Mouse (Mus musculus) heart, adult 8-10 months (tissue): ENCODE measurements around the gene Dmwd. TPM values are rescaled to one million over a fixed set of nuclear protein-coding genes. Genes with fewer than 3 reads are reported as not detected.
"Not testable (repeated sequence)": the region's sequence is repeated elsewhere in the genome, so short reads cannot be mapped to it uniquely, and the experiment has no call there.

ENCODE experiments used
- DNase-seq: peaks from one replicate; pipeline ENCODE4 v3.0.0; 2022; ENCODE audit warnings: low spot score
- total RNA-seq, 4 experiments: library from RNA; stranded (reverse); gene quantifications; 2 replicates each; pipeline ENCODE4 v1.2.4; 2022

The Dmwd gene
- total RNA-seq, 4 experiments from 2014 or later = 49.9 to 57.5 (median 54.0) TPM

GRCm38 (mm10) chr7:19071024-19071423 lies 5.0 kb upstream of the Dmwd start:
- not testable (repeated sequence) for DNase-seq

DNA sequence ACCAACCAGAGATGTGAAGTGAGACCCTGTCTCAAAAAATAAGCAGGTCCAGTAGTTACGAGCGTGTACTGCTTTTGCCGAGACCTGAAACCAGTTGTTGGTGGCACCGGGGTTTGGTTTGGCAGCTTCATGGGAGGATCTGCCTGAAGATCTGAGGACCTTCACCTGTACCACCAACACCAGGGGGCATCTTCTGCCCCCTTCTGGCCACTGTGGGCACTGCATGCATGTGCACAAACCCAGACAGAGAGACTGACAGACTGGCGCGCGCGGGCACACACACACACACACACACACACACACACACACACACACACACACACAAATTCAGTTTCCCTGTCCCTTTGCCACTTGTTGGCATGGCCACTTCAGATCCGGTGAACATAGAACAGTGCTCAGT lies 2.5 kb upstream of the Dmwd start:
- no peak for DNase-seq

DNA sequence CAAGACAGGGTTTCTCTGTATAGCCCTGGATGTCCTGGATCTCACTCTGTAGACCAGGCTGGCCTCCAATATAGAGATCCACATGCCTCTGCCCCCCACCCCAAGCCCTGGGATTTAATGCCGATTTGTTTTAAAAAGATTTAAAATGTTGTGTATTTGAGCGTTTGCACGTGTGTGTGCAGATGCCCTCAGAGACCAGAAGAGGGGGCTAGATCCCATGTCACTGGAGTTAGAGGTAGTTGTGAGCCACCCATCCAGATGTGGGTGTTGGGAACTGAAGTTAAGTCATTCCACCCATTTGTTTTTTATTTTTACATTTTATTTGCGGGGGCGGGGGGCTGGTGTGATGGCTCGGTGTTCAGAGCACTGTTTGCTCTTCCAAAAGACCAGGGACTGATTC lies 1.5 kb upstream of the Dmwd start:
- no peak for DNase-seq

DNA sequence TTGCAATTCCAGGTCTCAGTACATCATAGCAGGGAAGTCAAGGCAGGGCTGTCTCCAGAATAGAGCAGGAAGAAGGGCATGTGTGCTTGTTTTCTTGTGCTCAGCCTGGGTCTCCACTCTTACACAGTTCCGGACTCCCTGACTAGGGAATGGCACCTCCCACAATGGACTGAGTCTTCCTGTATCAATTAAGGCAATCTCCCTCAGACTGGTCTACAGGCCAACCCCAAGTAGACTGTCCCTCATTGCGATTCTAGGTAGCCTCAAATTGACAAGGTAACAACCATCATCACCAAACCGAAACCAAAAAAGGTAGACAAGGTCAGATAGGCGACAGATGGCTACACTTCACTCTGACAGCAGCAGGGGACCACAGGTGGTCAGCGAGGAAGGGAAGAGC lies 796 bp upstream of the Dmwd start:
- DNase-seq = no peak

DNA sequence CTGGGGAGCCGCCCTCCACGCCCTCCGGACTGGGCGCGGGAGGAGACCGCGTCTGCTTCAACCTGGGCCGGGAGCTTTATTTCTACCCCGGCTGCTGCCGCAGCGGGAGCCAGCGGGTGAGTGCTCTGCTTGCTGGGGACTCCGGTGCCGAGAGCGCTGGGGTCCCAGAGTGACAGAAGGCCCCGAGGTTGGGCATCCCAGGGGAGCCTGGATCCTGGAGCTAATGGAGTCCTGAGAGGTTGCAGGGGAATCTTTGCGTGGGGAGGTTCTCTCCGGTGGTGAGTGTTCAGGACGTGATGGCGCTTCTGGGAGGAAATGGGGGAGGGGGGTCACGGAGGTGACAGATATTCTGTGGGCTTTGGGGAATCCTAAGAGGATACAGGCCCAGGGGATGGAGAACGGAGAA lies 562 bp downstream of the Dmwd start:
- no peak for DNase-seq

- peak; percentile 54 for DNase-seq
Observed at GRCm38 (mm10) chr7:19077761-19078160, 1.7 kb downstream of the Dmwd start.

DNA sequence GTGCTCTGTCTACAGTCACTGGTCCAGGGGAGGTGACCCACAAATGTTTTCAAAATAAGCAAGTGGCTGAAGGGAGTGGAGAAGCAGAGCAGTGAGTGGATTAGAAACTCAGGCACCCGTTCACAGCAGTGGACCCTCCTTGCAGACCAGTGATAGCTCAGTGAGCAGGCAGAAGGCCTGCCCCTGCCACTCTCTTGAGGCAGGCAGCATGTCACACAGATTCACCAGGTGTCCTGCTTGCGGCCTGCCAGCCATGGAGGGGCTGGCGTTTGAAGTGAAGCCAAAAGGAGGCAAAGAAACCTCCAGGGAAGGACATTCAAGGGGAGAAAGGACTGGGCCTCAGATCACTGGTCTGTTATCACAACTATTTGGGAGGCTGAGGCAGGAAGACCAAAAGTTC lies 2.7 kb downstream of the Dmwd start:
- DNase-seq = no peak

GRCm38 (mm10) chr7:19080451-19080950 lies 4.5 kb downstream of the Dmwd start:
- DNase-seq = no peak

- DNase-seq = no peak
Observed at GRCm38 (mm10) chr7:19082171-19082570, 6.1 kb downstream of the Dmwd start.

DNA sequence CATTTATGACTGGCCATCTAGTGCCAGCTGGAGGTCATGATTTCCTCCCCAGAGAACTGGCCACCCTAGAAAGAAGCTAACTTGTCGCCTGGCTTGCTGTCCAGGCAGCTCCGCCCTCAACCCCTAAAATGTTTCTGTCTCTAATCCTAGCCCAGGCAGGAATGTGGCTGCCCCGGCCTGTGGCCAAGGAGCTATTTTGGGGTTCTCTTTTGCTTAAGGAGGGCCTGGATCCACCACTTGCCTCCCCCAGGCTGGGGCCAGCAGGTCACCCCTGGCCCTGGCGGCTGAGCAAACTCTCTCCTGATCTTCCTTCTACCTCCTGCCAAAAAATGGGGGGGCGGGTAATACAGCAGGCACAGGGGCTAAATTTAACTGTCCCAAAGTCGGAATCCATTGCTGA lies 7.1 kb downstream of the Dmwd start:
- peak; percentile 82 for DNase-seq

DNA sequence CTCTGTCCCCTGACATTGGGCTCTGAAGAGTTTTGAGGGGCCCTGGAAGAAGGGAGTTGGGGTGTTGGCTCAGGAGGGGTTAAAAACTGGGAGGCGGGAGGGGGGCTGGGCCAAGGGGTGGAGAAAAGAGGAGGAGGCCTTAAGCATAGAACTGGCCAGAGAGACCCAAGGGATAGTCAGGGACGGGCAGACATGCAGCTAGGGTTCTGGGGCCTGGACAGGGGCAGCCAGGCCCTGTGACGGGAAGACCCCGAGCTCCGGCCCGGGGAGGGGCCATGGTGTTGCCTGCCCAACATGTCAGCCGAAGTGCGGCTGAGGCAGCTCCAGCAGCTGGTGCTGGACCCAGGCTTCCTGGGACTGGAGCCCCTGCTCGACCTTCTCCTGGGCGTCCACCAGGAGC lies 7.7 kb downstream of the Dmwd start, which contains the start of gene Dmpk:
Gene Dmpk (plus strand): TSS at position 149 of the 400 bp plus-strand sequence.
- DNase-seq = no peak

- DNase-seq = no peak
Observed at GRCm38 (mm10) chr7:19084277-19084771, 8.3 kb downstream of the Dmwd start.

- DNase-seq = no peak
Observed at GRCm38 (mm10) chr7:19084921-19085473, 9.0 kb downstream of the Dmwd start.

- no peak for DNase-seq
Observed at GRCm38 (mm10) chr7:19085495-19085894, 9.5 kb downstream of the Dmwd start.

GRCm38 (mm10) chr7:19086042-19086441 lies 10.0 kb downstream of the Dmwd start:
- no peak for DNase-seq

GRCm38 (mm10) chr7:19086760-19087159 lies 10.7 kb downstream of the Dmwd start:
- no peak for DNase-seq

DNA sequence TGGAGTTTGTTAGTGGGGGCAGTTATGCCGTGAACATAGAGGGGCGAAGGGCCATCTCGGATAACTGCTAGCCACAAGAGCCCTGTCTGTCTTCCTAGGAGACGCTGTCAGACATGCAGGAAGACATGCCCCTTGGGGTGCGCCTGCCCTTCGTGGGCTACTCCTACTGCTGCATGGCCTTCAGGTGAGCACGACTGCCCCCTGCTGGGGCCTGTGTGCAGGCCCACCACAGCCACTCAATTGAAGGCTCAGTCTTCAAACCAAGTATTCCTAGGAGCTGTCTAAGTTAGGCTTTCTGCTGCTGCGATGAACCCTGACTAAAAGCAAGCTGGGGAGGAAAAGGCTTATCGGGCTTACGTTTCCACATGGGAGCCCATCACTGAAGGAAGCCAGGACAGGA lies 12.8 kb downstream of the Dmwd start:
- no peak for DNase-seq

- no peak for DNase-seq
Observed at GRCm38 (mm10) chr7:19091913-19092312, 15.9 kb downstream of the Dmwd start.

GRCm38 (mm10) chr7:19092381-19093173 lies 16.6 kb downstream of the Dmwd start:
- peak; percentile 66 for DNase-seq

DNA sequence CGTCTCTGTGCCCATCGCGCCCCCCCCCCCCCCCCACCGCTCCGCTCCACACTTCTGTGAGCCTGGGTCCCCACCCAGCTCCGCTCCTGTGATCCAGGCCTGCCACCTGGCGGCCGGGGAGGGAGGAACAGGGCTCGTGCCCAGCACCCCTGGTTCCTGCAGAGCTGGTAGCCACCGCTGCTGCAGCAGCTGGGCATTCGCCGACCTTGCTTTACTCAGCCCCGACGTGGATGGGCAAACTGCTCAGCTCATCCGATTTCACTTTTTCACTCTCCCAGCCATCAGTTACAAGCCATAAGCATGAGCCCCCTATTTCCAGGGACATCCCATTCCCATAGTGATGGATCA lies 17.1 kb downstream of the Dmwd start:
- peak; percentile 85 for DNase-seq

GRCm38 (mm10) chr7:19093537-19094385 lies 17.7 kb downstream of the Dmwd start:
- peak; percentile 96 for DNase-seq

DNA sequence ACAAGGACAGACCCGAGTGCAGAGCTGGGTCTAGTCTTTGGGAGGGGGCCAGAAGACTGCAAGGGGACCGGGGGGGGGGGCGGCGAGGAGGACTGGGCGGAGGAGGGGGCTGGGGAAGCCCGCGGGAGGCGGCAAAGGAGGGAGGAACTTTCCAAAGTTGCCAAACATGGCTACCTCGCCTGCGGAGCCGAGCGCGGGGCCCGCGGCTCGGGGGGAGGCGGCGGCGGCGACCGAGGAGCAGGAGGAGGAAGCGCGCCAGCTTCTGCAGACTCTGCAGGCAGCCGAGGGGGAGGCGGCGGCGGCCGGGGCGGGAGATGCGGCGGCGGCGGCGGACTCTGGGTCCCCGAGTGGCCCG lies 18.4 kb downstream of the Dmwd start, which contains the start of gene Six5:
Gene Six5 (plus strand): TSS at position 124 of the 355 bp plus-strand sequence.
- DNase-seq = no peak
